Mouse (Mus musculus): ENCODE measurements around the gene Tefm.

The Tefm gene

DNA sequence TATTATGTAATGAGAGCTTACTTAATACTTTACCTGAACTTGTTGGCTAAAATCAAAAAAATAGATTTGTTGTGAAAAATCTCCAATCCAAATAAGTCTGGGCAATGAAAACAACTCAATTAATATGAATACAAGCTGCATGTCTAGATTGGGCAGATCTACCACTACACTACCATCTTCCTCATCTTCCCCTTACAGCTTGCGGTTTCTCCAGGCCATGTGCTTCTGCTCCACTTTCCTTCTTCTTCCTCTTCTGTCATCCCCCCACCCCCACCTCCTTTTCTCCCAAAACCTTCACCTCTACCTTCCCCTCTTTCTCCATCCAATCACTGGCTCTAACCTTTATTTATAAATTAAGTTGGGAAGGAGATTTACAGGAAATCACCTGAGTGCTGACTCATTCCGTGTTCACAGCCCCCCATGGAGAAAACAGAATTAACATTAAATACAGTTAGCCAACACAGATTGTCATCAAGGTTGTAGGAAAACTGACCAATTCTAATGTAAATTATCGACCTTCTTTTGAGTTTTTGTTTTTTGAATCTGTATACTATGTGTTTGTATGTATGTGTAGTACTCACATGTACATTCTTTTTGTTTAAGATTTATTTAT, 43.4 kb downstream of the Tefm start:
- in situ Hi-C loops (cut with MboI, MseI): no loop called here

GRCm38 (mm10) chr11:80090555-80091164, 51.3 kb downstream of the Tefm start:
- in situ Hi-C loops (cut with MboI, MseI): no loop called here

DNA sequence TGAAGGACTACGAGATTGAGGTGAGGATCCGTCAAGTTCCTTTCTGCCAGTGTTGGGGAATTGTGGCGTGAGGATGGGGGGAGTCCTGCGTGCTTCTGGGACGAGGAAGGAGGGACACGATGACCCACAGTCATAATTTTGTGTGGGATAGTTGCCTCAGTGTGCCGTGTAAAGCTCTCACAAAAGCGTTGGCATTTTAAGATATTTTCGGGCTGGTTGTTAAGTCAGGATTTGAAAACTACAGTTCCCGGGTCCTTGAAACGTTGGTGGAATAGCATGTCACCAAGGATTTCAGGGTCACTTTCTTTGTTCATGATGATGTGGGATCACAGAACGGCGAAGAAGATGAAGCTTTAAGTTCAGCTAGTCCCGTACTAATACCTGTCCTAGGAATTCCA, 52.2 kb downstream of the Tefm start:
- in situ Hi-C loops (cut with MboI, MseI): loop anchor here (5.0 kb wide), 1 partner anchor 47 kb away; no protein-coding TSS in a partner anchor

GRCm38 (mm10) chr11:80088917-80089816, 52.8 kb downstream of the Tefm start, which contains the start of gene Atad5:
Gene Atad5, plus strand, starts transcription at chr11:80089400.
- in situ Hi-C loops (cut with MboI, MseI): loop anchor here (5.0 kb wide), 1 partner anchor 48 kb away; no protein-coding TSS in a partner anchor

- in situ Hi-C loops (cut with MboI, MseI): loop anchor here (5.0 kb wide), 1 partner anchor 50 kb away; no protein-coding TSS in a partner anchor
Observed at GRCm38 (mm10) chr11:80086844-80087243, 55.1 kb downstream of the Tefm start.
